ENCODE assay signal across 8 mouse cellular contexts in the genomic region with DNA sequence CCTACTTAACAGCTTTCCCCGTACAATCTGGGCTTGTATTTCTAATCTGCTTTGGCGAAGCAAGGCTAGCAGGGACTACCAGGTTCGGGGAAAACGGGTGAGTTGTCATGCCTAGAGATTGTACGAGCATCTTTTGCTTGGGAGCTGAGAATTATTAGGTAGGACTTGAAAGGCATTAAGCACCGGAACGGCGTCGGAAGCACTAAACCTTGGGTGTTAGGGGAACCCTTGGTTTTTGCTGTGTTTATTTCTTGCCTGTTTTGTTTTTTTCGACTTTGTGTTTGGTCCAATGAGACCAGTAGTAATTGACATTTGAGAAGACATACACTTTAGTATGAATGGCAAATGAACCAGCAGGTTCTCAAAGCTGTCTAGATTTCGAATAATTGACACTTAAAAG. TPM values are rescaled to one million over a fixed set of nuclear protein-coding genes. Genes with fewer than 3 reads are reported as not detected.
DNase-seq lines count a peak whose midpoint lies in the region; ATAC-seq and TF ChIP-seq lines count a peak whose summit lies in the region.

No protein-coding gene starts in this region.

- intact Hi-C loops in heart, adult 2 months (cut with DNase I): loop anchor here (2.0 kb wide), 1 partner anchor 40 kb away; no protein-coding TSS in a partner anchor
- intact Hi-C loops in left cerebral cortex, postnatal 14 days (cut with DNase I): no loop called here
- intact Hi-C loops in left cerebral cortex, postnatal 4 days (cut with DNase I): no loop called here

- H3K79me2 ChIP-seq in heart, adult 2 months (replicated peaks; ENCODE audit: control insufficient read depth, insufficient read depth, low read length): peaks cover 6% of the 10 kb centered on the region
- peaks cover 74% of the 10 kb centered on the region for H3K79me2 ChIP-seq in C2C12 (ENCODE audit: control insufficient read depth, insufficient read depth)

- H3K9ac ChIP-seq in heart, adult 2 months (ENCODE audit: low read depth, low read length): peak overlapping the region; percentile 99
- H3K9ac ChIP-seq in forebrain, embryonic 12.5 days: peak overlapping the region; percentile 99
- H3K9ac ChIP-seq in liver, embryonic 15.5 days: peak overlapping the region; percentile 100

- no peak for TF ChIP-seq POLR2A in heart, adult 2 months (IDR thresholded peaks at IDR 0.05; ENCODE audit: insufficient read depth, low read depth, low read length)

- no peak for DNase-seq in heart, adult 2 months
- no peak for DNase-seq in heart, adult 11 months
- DNase-seq in left cerebral cortex, postnatal 14 days (ENCODE audit: low spot score in 2 of 2): no peak
- DNase-seq in layer of hippocampus, adult 9-11 months: no peak
- DNase-seq in left cerebral cortex, postnatal 4 days: no peak

- peaks cover 27% of the 10 kb centered on the region for H3K36me3 ChIP-seq in heart, adult 2 months (ENCODE audit: control insufficient read depth, insufficient read depth, low read length)
- no peaks in the 10 kb centered on the region for H3K36me3 ChIP-seq in C2C12 (ENCODE audit: control insufficient read depth, insufficient read depth)
- peaks cover 5% of the 10 kb centered on the region; the same call in 1 of the 2 replicates for H3K36me3 ChIP-seq in forebrain, embryonic 12.5 days (replicated peaks)
- no peaks in the 10 kb centered on the region for H3K36me3 ChIP-seq in liver, embryonic 15.5 days (replicated peaks)

- TF ChIP-seq CTCF in heart, adult 2 months (IDR thresholded peaks at IDR 0.05): no peak
- no peak for TF ChIP-seq CTCF in C2C12 (IDR thresholded peaks at IDR 0.05; ENCODE audit: control insufficient read depth, insufficient read depth, insufficient read length)

- peak overlapping the region; percentile 90 for H3K4me2 ChIP-seq in forebrain, embryonic 12.5 days
- H3K4me2 ChIP-seq in liver, embryonic 15.5 days: peak overlapping the region; percentile 78

- H3K27me3 ChIP-seq in heart, adult 2 months (ENCODE audit: control insufficient read depth, insufficient read depth, low read length): no peaks in the 10 kb centered on the region
- H3K27me3 ChIP-seq in C2C12 (ENCODE audit: control insufficient read depth, insufficient read depth, insufficient read length): no peaks in the 10 kb centered on the region
- H3K27me3 ChIP-seq in forebrain, embryonic 12.5 days: no peaks in the 10 kb centered on the region
- H3K27me3 ChIP-seq in liver, embryonic 15.5 days: no peaks in the 10 kb centered on the region

- TF ChIP-seq EP300 in heart, adult 2 months (IDR thresholded peaks at IDR 0.05; ENCODE audit: insufficient read depth, low read depth, low read length): no peak

- H3K4me3 ChIP-seq in heart, adult 2 months: peak overlapping the region; percentile 98
- H3K4me3 ChIP-seq in C2C12 (ENCODE audit: insufficient read depth, poor library complexity, severe bottlenecking): peak overlapping the region; percentile 89
- peak overlapping the region; percentile 94 for H3K4me3 ChIP-seq in forebrain, embryonic 12.5 days (replicated peaks)
- H3K4me3 ChIP-seq in liver, embryonic 15.5 days (replicated peaks): peak overlapping the region; percentile 99

- H3K27ac ChIP-seq in heart, adult 2 months: peak overlapping the region; percentile 100
- peak overlapping the region; percentile 100 for H3K27ac ChIP-seq in forebrain, embryonic 12.5 days
- peak overlapping the region; percentile 97 for H3K27ac ChIP-seq in liver, embryonic 15.5 days (replicated peaks)

- peaks cover 25% of the 10 kb centered on the region for H3K4me1 ChIP-seq in heart, adult 2 months (ENCODE audit: control insufficient read depth, insufficient read depth, low read length)
- H3K4me1 ChIP-seq in forebrain, embryonic 12.5 days: peaks cover 43% of the 10 kb centered on the region
- H3K4me1 ChIP-seq in liver, embryonic 15.5 days (replicated peaks): peaks cover 60% of the 10 kb centered on the region

- WGBS in heart, adult 2 months: 2% methylated on average over 11 of the region's 11 CpGs
- 4% methylated on average over 11 of the region's 11 CpGs for WGBS in forebrain, embryonic 12.5 days
- 1% methylated on average over 11 of the region's 11 CpGs for WGBS in liver, embryonic 15.5 days (ENCODE audit: insufficient replicate concordance)

- ATAC-seq in forebrain, embryonic 12.5 days (ENCODE audit: low FRiP score): no peak
- ATAC-seq in liver, embryonic 15.5 days (ENCODE audit: insufficient read depth): no peak

- peak overlapping the region; percentile 91 for H3ac ChIP-seq in C2C12 (ENCODE audit: control insufficient read depth, insufficient read length, low read depth)

- H3K9me3 ChIP-seq in forebrain, embryonic 12.5 days: no peaks in the 10 kb centered on the region
- H3K9me3 ChIP-seq in liver, embryonic 15.5 days (replicated peaks): no peaks in the 10 kb centered on the region

- peaks cover 60% of the 10 kb centered on the region for H3K79me3 ChIP-seq in C2C12 (ENCODE audit: low read depth)

TF ChIP-seq in C2C12, 6 proteins besides CTCF, POLR2A, EP300 and RAD21:
- TF ChIP-seq MYOD1 (IDR thresholded peaks at IDR 0.05; ENCODE audit: control insufficient read depth, insufficient read length, low read depth) (no peak), CEBPB (IDR thresholded peaks at IDR 0.05; ENCODE audit: low read depth) (no peak), MAX (IDR thresholded peaks at IDR 0.05) (no peak), FOSL1 (IDR thresholded peaks at IDR 0.05; ENCODE audit: insufficient read depth, low read length, poor library complexity, severe bottlenecking) (no peak), USF1 (IDR thresholded peaks at IDR 0.05; ENCODE audit: low read depth) (no peak)

RNA-seq across cellular contexts. Expression of a gene that starts 1.1 kb away (rescaled TPM):
- 10 to 100 TPM; 31.9 to 34.9 TPM for total RNA-seq in heart, adult 2 months (2021)
- 20.4 and 22.4 TPM in 2 replicates for polyA plus RNA-seq in heart, adult 2 months (2012; rRNA removed)
- 55.4 TPM for polyA plus RNA-seq in C2C12 (2012; fragmentation: generic; extraction: Trizol)
- polyA plus RNA-seq in forebrain, embryonic 12.5 days (2016; fragmentation: Nextera tagmentation; extraction: Ambion mirVana): 193 and 199 TPM in 2 replicates
- polyA plus RNA-seq in liver, embryonic 15.5 days (2015; fragmentation: Nextera tagmentation; extraction: Ambion mirVana): 58.4 and 61.1 TPM in 2 replicates
- total RNA-seq in left cerebral cortex, postnatal 14 days (2021): 10 to 100 TPM; 67.2 to 78.6 TPM
- 10 to 100 TPM; 87.7 to 90.4 TPM for total RNA-seq in left cerebral cortex, postnatal 4 days (2021)

RNA-seq across cellular contexts. Expression of a gene that starts 31.3 kb away (rescaled TPM):
- total RNA-seq in heart, adult 2 months (2021): 10 to 100 TPM; 27.7 to 28.3 TPM
- polyA plus RNA-seq in heart, adult 2 months (2012; rRNA removed): 28.1 and 32.9 TPM in 2 replicates
- polyA plus RNA-seq in C2C12 (2012; fragmentation: generic; extraction: Trizol): 49.4 TPM
- 40.4 and 41.7 TPM in 2 replicates for polyA plus RNA-seq in forebrain, embryonic 12.5 days (2016; fragmentation: Nextera tagmentation; extraction: Ambion mirVana)
- 34.0 and 34.9 TPM in 2 replicates for polyA plus RNA-seq in liver, embryonic 15.5 days (2015; fragmentation: Nextera tagmentation; extraction: Ambion mirVana)
- 10 to 100 TPM; 31.6 to 34.7 TPM for total RNA-seq in left cerebral cortex, postnatal 14 days (2021)
- 10 to 100 TPM; 36.9 to 38.2 TPM for total RNA-seq in left cerebral cortex, postnatal 4 days (2021)

RNA-seq across cellular contexts. Expression of a gene that starts 36.5 kb away (rescaled TPM):
- total RNA-seq in heart, adult 2 months (2021): 1 to 10 TPM; 4.3 to 5.7 TPM
- 4.2 and 5.5 TPM in 2 replicates for polyA plus RNA-seq in heart, adult 2 months (2012; rRNA removed)
- polyA plus RNA-seq in C2C12 (2012; fragmentation: generic; extraction: Trizol): 0.07 TPM
- 47.1 and 57.7 TPM in 2 replicates for polyA plus RNA-seq in forebrain, embryonic 12.5 days (2016; fragmentation: Nextera tagmentation; extraction: Ambion mirVana)
- polyA plus RNA-seq in liver, embryonic 15.5 days (2015; fragmentation: Nextera tagmentation; extraction: Ambion mirVana): 2.4 and 3.0 TPM in 2 replicates
- total RNA-seq in left cerebral cortex, postnatal 14 days (2021): 10 to 100 TPM; 63.8 to 64.9 TPM
- 10 to 100 TPM; 44.0 to 54.1 TPM for total RNA-seq in left cerebral cortex, postnatal 4 days (2021)

RNA-seq across cellular contexts. Expression of a gene that starts 47.0 kb away (rescaled TPM):
- 1 to 10 TPM; 7.3 to 7.4 TPM for total RNA-seq in heart, adult 2 months (2021)
- polyA plus RNA-seq in heart, adult 2 months (2012; rRNA removed): 6.9 and 10.4 TPM in 2 replicates
- 2.3 TPM for polyA plus RNA-seq in C2C12 (2012; fragmentation: generic; extraction: Trizol)
- polyA plus RNA-seq in forebrain, embryonic 12.5 days (2016; fragmentation: Nextera tagmentation; extraction: Ambion mirVana): 0.24 and 0.50 TPM in 2 replicates
- polyA plus RNA-seq in liver, embryonic 15.5 days (2015; fragmentation: Nextera tagmentation; extraction: Ambion mirVana): 0.26 and 0.28 TPM in 2 replicates
- total RNA-seq in left cerebral cortex, postnatal 14 days (2021): 1 to 10 TPM; 5.9 to 6.1 TPM
- total RNA-seq in left cerebral cortex, postnatal 4 days (2021): 1 to 10 TPM; 1.2 to 1.6 TPM
